Mouse (Mus musculus) cerebellum, adult 2 months (tissue): Measurements from ENCODE around the gene Mfap3. TPM values are rescaled to one million over a fixed set of nuclear protein-coding genes. Genes with fewer than 3 reads are reported as not detected.
A peak's percentile ranks its signal among the peaks of the same experiment; 100 is the strongest.

Source experiments
- DNase-seq, 2 experiments: peaks; one replicate each; pipeline ENCODE4 v3.0.0; 2021
- H3K27ac ChIP-seq: fragments of 200-500 bp; 2 replicates; pipeline ENCODE4 v1.5.1; 2012; ENCODE audit warnings: low read length, control low read depth, inconsistent platforms; ENCODE audit not compliant: insufficient read depth
- H3K27me3 ChIP-seq: fragments of 200-500 bp; 2 replicates; pipeline ENCODE4 v1.6.1; 2012; ENCODE audit warnings: inconsistent platforms, mild to moderate bottlenecking, low read length, moderate library complexity; ENCODE audit not compliant: control insufficient read depth, insufficient read depth
- H3K4me1 ChIP-seq: fragments of 200-500 bp; 2 replicates; pipeline ENCODE4 v1.6.1; 2011; ENCODE audit warnings: low read length; ENCODE audit not compliant: control insufficient read depth, insufficient read depth
- H3K4me3 ChIP-seq: fragments of 200-500 bp; replicated peaks from 2 replicates; pipeline ENCODE3; 2011; ENCODE audit warnings: mild to moderate bottlenecking, low read depth, low read length, control low read depth; ENCODE audit not compliant: insufficient read depth
- CTCF ChIP-seq: fragments of 200-500 bp; IDR thresholded peaks from 2 replicates; pipeline ENCODE4 v1.5.1; 2011; ENCODE audit warnings: low read depth, mild to moderate bottlenecking, control low read depth, low read length, moderate library complexity, borderline replicate concordance; ENCODE audit not compliant: insufficient read depth
- POLR2A ChIP-seq: fragments of 200-500 bp; IDR thresholded peaks from 2 replicates; pipeline ENCODE4 v1.6.1; 2011; ENCODE audit warnings: low read length, control low read depth, borderline replicate concordance; ENCODE audit not compliant: insufficient read depth
- WGBS: fragments of 180-500 bp; shearing (Covaris S2); methylation state at CpG from one replicate; pipeline ENCODE4 v1.1.7; 2018; 5-methylcytosine and 5-hydroxymethylcytosine counted together
- polyA plus RNA-seq: library from polyadenylated mRNA; depleted of rRNA; stranded (reverse); fragments of >200 nt; gene quantifications from 2 replicates; pipeline ENCODE4 v1.2.3, GENCODE M21; 2012

Gene Mfap3
- polyA plus RNA-seq, 1 experiment, result 17.3 TPM

DNA sequence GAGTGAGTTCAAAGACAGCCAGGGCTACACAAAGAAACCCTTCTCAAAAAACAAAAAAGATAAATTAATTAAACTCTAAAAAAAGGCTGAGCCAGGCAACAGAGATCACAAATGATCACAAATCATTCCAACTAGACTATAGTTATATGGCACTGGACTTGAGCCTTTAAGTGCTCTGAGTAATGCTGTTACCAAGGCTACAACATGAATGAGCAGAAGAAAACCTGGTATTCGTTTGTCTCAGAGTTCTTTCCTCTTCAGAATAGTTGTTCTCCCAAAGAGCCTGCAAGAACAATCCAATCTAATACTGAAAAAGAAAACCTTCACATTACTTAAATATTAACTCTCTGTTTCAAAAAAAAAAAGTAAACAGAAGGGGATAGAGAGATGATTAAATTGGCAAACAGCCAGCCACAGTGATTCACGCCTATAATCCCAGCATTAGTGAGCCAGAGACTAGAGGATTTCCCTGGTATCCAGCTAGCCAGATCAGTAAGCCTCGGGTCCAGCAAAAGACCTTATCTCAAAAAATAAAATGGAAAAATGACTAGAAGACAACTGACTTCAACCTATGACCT, 21.9 kb upstream of the Mfap3 start:
- Histone ChIP-seq H3K4me3 (no peak overlapping the region), H3K27ac (no peak overlapping the region), H3K4me1 (no peaks in the 10 kb centered on the region), H3K27me3 (no peaks in the 10 kb centered on the region)
- WGBS, result 32% methylated on average over 3 of the region's 3 CpGs
- TF ChIP-seq POLR2A (no peak), CTCF (no peak)
- no peak for DNase-seq

DNA sequence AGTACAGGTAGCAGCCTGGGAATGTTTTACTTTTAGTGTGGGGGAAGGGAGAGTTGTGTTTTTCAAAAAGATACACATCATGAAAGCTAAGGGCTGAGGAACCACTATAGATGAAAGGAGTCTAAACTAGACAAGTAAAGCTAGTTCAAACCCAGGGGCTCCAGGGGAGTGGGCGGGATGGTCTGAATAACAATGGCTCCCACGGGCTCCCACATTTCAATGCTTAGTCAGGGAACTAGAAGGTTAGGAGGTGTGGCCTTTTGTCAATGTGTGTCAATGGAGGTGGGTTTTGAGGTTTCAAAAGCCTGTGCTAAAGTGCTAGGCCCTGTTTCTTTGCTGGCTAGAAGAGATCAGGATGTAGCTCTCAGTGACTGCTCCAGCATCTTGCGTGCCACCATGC, 20.8 kb upstream of the Mfap3 start:
- TF ChIP-seq CTCF (no peak), POLR2A (no peak)
- no peak overlapping the region for H3K27ac ChIP-seq
- DNase-seq, result no peak
- H3K27me3 ChIP-seq, result no peaks in the 10 kb centered on the region
- H3K4me1 ChIP-seq, result no peaks in the 10 kb centered on the region
- H3K4me3 ChIP-seq, result no peak overlapping the region
- WGBS, result 63% methylated on average over 3 of the region's 3 CpGs

DNA sequence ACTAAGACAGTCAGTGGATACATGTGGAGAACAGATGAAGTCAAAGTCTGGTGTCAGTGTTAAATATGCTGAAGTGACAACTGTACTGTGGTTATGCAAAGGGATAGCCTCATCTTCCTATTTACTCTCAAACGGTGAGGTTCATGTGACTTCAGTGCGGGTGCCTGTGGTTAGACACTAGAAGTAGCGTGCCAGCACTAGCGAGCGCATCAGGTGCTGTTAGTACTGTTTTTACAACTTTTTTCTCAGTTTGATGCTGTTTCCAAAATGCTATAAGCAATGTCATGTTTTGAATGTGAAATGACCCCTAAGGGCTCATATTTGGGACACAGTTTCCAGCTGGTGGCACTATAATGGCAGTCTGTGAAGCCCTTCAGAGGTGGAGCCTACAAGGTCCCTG, 20.2 kb upstream of the Mfap3 start:
- H3K4me3 ChIP-seq, result no peak overlapping the region
- no peaks in the 10 kb centered on the region for H3K27me3 ChIP-seq
- no peak for TF ChIP-seq POLR2A
- no peak for TF ChIP-seq CTCF
- WGBS, result 98% methylated on average over 5 of the region's 5 CpGs
- no peaks in the 10 kb centered on the region for H3K4me1 ChIP-seq
- no peak for DNase-seq
- no peak overlapping the region for H3K27ac ChIP-seq

DNA sequence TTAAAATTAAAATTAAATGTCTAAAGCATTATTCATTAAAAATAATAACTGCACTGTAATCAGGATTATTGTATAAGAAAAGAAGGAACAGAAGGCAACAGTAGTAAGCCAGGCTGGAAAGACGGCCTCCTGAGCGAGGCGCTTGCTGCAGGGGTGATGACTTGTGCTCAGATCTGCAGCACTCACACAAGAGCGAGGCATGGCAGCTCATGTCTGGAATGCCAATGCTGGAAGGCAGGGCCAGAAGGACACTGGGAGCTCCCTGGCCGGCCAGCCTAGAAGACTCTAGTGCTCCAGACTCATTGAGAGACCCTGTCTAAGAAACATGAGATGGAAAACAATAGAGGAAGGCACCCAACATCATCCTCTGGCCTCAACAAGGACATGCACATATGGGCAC, 15.3 kb upstream of the Mfap3 start:
- Histone ChIP-seq H3K27me3 (no peaks in the 10 kb centered on the region), H3K4me1 (no peaks in the 10 kb centered on the region), H3K27ac (no peak overlapping the region), H3K4me3 (no peak overlapping the region)
- 79% methylated on average over 5 of the region's 5 CpGs for WGBS
- DNase-seq, result no peak
- TF ChIP-seq POLR2A, result no peak
- no peak for TF ChIP-seq CTCF

DNA sequence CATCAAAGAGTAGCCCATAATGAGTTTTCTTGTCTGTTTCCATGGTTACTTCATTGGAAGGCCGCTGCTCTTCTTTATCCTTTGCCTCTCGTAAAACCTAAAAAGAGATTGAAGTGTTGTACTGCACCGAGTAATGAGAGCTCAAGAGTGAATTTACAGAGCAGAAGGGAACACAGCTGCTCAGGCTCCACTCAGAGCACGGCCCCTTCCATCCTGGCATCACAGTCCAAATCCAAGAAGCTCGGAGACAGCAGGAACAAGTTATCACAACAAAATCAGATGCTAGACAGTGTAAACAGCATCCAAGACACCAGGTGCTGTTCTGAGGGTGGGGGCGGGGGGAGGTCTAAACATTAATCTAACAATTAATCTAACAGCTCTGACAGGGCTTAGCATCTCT, 11.6 kb upstream of the Mfap3 start:
- no peak overlapping the region for H3K4me3 ChIP-seq
- H3K27ac ChIP-seq, result no peak overlapping the region
- no peaks in the 10 kb centered on the region for H3K4me1 ChIP-seq
- H3K27me3 ChIP-seq, result no peaks in the 10 kb centered on the region
- 35% methylated on average over 6 of the region's 6 CpGs for WGBS
- TF ChIP-seq POLR2A (no peak), CTCF (no peak)
- DNase-seq, result no peak

DNA sequence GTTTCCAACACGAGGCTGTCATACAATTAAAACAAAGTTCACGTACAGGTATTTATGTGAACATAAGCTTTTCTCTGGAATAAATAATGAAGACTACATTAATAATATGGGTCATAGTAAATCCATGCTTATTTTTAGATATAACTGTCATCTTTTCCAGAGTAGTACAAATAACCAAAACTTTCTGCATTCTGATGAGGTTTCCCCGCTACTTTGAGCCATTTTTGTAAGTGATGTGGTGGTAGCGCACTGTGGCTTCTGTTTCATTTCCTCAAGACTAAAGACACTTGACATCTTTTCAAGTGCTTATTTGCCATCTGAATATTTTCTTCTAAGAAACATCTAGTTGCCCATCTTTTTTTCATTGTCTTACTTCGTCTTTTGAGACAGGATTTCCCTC, 3.2 kb upstream of the Mfap3 start:
- no peak overlapping the region for H3K27ac ChIP-seq
- no peak overlapping the region for H3K4me3 ChIP-seq
- 92% methylated on average over 5 of the region's 5 CpGs for WGBS
- no peak for TF ChIP-seq CTCF
- TF ChIP-seq POLR2A, result no peak
- DNase-seq, result no peak
- no peaks in the 10 kb centered on the region for H3K27me3 ChIP-seq
- peaks cover 3% of the 10 kb centered on the region; the same call in 1 of the 2 replicates for H3K4me1 ChIP-seq

DNA sequence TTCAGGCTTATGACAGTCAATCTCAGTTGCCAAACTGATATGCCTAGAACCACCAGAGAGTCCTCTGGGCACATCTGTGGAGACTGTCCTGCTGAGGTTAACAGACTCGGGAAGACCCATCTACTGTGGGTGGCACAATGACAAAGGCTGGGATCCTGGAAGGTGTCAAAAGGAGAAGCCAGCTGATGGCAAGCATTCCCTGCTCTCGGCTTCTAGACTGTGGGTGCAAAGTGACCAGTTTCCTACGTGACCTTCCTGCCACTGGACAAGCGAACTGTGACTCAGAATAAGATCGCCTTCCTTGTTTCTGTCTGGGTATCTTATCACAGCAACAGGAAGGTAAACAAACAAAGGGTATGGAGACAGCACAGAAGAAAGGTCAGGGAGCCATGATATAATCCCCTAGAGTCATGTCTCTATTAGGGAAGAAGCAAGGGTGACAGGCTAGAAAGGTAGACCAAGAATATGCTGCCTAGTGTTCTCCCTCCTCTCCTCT, 1.5 kb upstream of the Mfap3 start:
- no peak for DNase-seq
- TF ChIP-seq CTCF, result no peak
- no peak for TF ChIP-seq POLR2A
- Histone ChIP-seq H3K4me3 (no peak overlapping the region), H3K4me1 (peaks cover 6% of the 10 kb centered on the region; the same call in 1 of the 2 replicates), H3K27me3 (no peaks in the 10 kb centered on the region), H3K27ac (no peak overlapping the region)
- 69% methylated on average over 5 of the region's 5 CpGs for WGBS

DNA sequence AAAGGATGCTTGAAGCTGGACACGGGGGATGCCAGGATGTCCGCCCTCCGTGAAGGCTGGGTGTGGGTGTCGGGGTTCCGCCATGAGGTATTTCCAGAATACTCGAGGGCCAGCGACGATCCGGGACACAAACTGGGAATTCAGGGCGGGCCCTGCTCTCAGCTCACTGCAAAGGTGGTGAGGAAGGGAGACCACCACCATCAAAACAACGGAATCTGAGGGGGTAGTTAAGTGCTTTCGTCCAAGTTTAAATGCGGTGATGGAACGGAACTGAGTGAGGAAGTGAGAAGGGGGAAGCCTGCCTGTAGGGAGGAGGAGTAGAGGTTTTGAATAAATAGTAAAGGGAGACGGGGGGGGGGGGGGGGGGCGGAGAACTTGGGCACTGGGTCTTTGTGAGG, 286 bp downstream of the Mfap3 start:
- H3K27me3 ChIP-seq, result no peaks in the 10 kb centered on the region
- no peak for DNase-seq
- H3K4me3 ChIP-seq, result peak overlapping the region; percentile 81
- H3K4me1 ChIP-seq, result peaks cover 6% of the 10 kb centered on the region; the same call in 1 of the 2 replicates
- H3K27ac ChIP-seq, result no peak overlapping the region
- TF ChIP-seq CTCF (no peak), POLR2A (no peak)
- WGBS, result under 1% methylated on average over 16 of the region's 16 CpGs

DNA sequence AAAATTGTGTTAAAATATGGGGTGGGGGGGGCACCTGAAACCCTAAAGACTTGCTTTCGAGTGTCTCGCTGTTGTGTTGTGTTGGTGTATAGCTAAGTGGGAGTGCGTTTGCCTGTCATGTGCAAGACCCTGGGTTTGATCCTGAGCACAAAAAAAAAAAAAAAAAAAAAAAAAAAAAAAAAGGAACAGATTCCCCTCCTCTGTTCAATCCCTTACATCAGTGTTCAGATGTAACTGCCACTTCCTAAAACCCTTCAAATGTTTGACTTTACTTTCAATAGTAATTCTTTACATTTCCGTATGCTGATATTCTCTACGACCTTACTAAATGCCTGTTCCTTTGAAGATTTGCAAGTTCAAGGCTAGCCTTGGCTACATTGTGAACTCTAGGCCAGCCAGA, 840 bp downstream of the Mfap3 start:
- Histone ChIP-seq H3K4me1 (peaks cover 6% of the 10 kb centered on the region; the same call in 1 of the 2 replicates), H3K4me3 (peak overlapping the region; percentile 28), H3K27me3 (no peaks in the 10 kb centered on the region), H3K27ac (no peak overlapping the region)
- no peak for DNase-seq
- TF ChIP-seq CTCF (no peak), POLR2A (no peak)
- WGBS, result 70% methylated on average over 5 of the region's 5 CpGs
